Mouse (Mus musculus) forebrain, embryonic 11.5 days (tissue): ENCODE results near the gene Hps5. TPM values are rescaled to one million over a fixed set of nuclear protein-coding genes. Genes with fewer than 3 reads are reported as not detected.
"Not testable (repeated sequence)": the region's sequence is repeated elsewhere in the genome, so short reads cannot be mapped to it uniquely, and the experiment has no call there.

Experiments used
- ATAC-seq: fragments of 200-750 bp; cut with Nextera tagmentation; replicated peaks from 2 replicates; pipeline ENCODE4 v1.8.0; 2017; ENCODE audit warnings: moderate TSS enrichment; ENCODE audit not compliant: low FRiP score
- DNase-seq: peaks from one replicate; pipeline ENCODE4 v3.0.0-alpha.2; 2017; ENCODE audit warnings: low spot score
- H3K27ac ChIP-seq: fragments of 300-500 bp; sonication (generic); 2 replicates; pipeline ENCODE4 v1.5.1; 2014; ENCODE audit warnings: low read depth, low read length
- H3K27me3 ChIP-seq: fragments of 300-500 bp; sonication (generic); 2 replicates; pipeline ENCODE4 v1.6.1; 2014; ENCODE audit warnings: mild to moderate bottlenecking, low read length, mixed read lengths; ENCODE audit not compliant: control insufficient read depth, insufficient read depth
- H3K36me3 ChIP-seq: fragments of 300-500 bp; sonication (generic); 2 replicates; pipeline ENCODE4 v1.6.1; 2014; ENCODE audit warnings: mild to moderate bottlenecking, low read length, moderate library complexity, mixed read lengths; ENCODE audit not compliant: control insufficient read depth, insufficient read depth
- H3K4me1 ChIP-seq: fragments of 300-500 bp; sonication (generic); replicated peaks from 2 replicates; pipeline ENCODE4 v1.6.1; 2014; ENCODE audit warnings: low read length, mixed read lengths; ENCODE audit not compliant: control insufficient read depth, insufficient read depth
- H3K4me2 ChIP-seq: fragments of 300-500 bp; sonication (generic); 2 replicates; pipeline ENCODE4 v1.6.1; 2014; ENCODE audit warnings: low read depth, mild to moderate bottlenecking, low read length, moderate library complexity, mixed read lengths; ENCODE audit not compliant: severe bottlenecking
- H3K4me3 ChIP-seq: fragments of 300-500 bp; sonication (generic); 2 replicates; pipeline ENCODE4 v1.5.1; 2014; ENCODE audit warnings: low read depth, low read length
- H3K9ac ChIP-seq: fragments of 300-500 bp; sonication (generic); 2 replicates; pipeline ENCODE4 v1.6.1; 2014; ENCODE audit warnings: low read length
- H3K9me3 ChIP-seq: fragments of 300-500 bp; sonication (generic); 2 replicates; pipeline ENCODE4 v1.6.1; 2016; ENCODE audit warnings: low read length, mixed read lengths; ENCODE audit not compliant: control insufficient read depth
- WGBS: fragments of 180-500 bp; shearing (Covaris S2); extraction: QIAGEN DNeasy Blood & Tissue Kit; methylation state at CpG from one replicate; pipeline ENCODE4 v1.1.7; 2014; 5-methylcytosine and 5-hydroxymethylcytosine counted together
- polyA plus RNA-seq: library from polyadenylated mRNA; unstranded; fragments of >200 nt; fragmentation: Nextera tagmentation; extraction: Ambion mirVana; gene quantifications from 2 replicates; pipeline ENCODE4 v1.2.1, GENCODE M21; 2014

The Hps5 gene
- polyA plus RNA-seq, 1 experiment from 2014 or later = 23.7 TPM

DNA sequence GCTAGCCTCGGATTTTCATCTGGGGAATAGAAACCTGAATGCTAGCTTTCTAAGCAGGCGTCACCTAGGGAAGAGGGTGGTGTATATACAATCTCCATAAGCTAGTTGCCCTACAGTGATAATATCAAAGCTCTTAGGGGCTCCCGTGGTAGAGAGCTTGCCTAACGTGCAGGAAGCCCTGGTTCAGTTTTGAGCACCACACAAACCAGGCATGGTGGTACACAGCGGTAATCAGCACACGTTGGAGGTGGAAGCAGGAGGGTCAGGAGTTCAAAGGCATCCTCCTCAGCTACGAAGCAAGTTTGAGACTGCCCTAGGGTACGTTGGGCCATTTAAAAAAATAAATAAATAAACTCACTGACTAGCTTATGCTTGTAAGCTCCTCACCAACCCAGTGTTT, 35.8 kb upstream of the Hps5 start:
- Histone ChIP-seq H3K27ac (no peak overlapping the region), H3K4me1 (no peaks in the 10 kb centered on the region), H3K9ac (no peak overlapping the region), H3K4me2 (no peak overlapping the region), H3K36me3 (no peaks in the 10 kb centered on the region), H3K27me3 (no peaks in the 10 kb centered on the region), H3K4me3 (no peak overlapping the region), H3K9me3 (no peaks in the 10 kb centered on the region)
- ATAC-seq = no peak
- no peak for DNase-seq
- WGBS = 82% methylated on average over 8 of the region's 8 CpGs

DNA sequence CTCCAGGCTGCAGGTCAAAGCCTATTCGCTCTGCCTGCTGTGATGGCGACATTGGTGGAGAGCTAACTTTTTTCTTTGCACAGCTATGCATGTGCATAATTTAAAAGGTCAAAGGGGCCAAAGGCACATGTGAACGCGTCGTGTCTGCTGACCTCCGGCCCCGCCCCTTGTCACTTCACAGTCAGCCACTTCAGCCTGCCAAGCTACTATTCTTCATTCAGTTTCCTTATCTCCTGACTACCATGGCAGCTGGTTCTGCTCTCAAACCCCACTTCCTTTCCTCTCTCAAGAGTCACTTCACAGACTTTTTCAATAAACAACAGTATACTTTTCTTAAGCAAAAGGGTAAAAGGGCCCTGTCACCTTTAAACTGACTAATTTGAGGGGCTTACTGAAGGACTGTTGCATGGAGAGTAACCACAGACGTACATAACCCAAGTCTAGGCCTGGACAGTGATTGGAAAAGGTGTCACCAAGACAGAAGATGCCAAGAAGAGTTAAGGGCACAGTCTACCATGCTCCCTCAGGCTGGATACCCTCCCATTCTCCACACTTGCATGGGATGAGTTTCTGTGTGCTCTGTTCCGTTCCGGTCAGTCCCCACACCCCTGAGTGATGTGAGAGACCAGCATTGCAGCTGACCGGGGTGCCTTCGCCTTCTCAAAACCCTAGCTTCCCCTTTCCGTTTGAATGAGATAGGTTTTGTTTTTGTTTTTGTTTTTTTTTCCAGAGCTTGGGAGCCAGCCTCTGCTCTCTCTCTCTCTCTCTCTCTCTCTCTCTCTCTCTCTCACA, 35.1 kb upstream of the Hps5 start:
- Histone ChIP-seq H3K27me3 (no peaks in the 10 kb centered on the region), H3K27ac (no peak overlapping the region), H3K4me1 (no peaks in the 10 kb centered on the region), H3K9ac (no peak overlapping the region), H3K4me3 (no peak overlapping the region), H3K9me3 (no peaks in the 10 kb centered on the region), H3K4me2 (no peak overlapping the region), H3K36me3 (no peaks in the 10 kb centered on the region)
- 75% methylated on average over 13 of the region's 13 CpGs for WGBS
- no peak for ATAC-seq
- no peak for DNase-seq

DNA sequence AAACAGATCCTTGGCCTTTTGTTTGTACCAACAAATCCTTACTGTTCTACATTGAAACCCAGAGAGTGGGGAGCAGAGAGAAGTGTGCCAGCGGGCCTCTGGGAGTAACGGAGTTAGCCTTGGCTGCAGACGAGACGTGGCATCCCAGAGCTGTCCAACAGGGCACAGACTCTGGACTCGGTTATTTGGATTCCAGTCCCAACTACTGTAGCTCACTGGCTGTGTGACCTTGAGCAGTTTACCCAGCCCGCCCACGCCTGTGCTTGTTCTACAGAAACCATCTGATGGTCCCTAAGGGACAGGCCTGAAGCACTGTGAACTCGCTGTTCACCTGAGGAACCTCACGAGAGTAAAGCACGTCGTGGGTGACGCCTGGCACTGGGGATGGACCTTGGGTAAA, 34.0 kb upstream of the Hps5 start:
- Histone ChIP-seq H3K9me3 (no peaks in the 10 kb centered on the region), H3K27me3 (no peaks in the 10 kb centered on the region), H3K4me3 (no peak overlapping the region), H3K9ac (no peak overlapping the region), H3K4me2 (no peak overlapping the region), H3K4me1 (no peaks in the 10 kb centered on the region), H3K36me3 (no peaks in the 10 kb centered on the region), H3K27ac (no peak overlapping the region)
- DNase-seq = no peak
- WGBS = 94% methylated on average over 12 of the region's 12 CpGs
- ATAC-seq = no peak

DNA sequence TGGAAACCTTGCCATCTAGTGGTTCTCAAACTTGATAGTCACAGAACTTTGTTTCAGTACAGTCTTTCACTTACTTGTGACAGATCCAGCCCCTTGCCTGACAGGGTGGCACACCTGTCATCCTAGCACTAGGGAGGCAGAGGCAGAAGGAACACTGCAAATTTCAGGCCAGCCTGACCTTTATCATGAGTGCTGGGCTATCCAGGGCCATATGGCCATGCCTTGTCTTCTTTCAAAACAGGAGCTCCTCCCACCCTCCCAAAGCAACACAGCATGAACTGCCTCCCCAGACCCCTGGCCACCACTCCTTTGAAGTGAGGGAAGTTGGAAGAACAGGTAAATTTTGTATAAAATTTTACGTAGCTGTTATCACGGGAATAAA, 31.9 kb upstream of the Hps5 start:
- WGBS = 90% methylated on average over 2 of the region's 2 CpGs
- H3K9me3 ChIP-seq = no peaks in the 10 kb centered on the region
- DNase-seq = no peak
- H3K9ac ChIP-seq = no peak overlapping the region
- H3K4me2 ChIP-seq = no peak overlapping the region
- 0 out of 2 replicates have a peak, but pooled peaks cover 3% of the 10 kb centered on the region for H3K36me3 ChIP-seq
- no peak overlapping the region for H3K27ac ChIP-seq
- no peaks in the 10 kb centered on the region for H3K4me1 ChIP-seq
- no peak overlapping the region for H3K4me3 ChIP-seq
- ATAC-seq = no peak
- H3K27me3 ChIP-seq = no peaks in the 10 kb centered on the region

DNA sequence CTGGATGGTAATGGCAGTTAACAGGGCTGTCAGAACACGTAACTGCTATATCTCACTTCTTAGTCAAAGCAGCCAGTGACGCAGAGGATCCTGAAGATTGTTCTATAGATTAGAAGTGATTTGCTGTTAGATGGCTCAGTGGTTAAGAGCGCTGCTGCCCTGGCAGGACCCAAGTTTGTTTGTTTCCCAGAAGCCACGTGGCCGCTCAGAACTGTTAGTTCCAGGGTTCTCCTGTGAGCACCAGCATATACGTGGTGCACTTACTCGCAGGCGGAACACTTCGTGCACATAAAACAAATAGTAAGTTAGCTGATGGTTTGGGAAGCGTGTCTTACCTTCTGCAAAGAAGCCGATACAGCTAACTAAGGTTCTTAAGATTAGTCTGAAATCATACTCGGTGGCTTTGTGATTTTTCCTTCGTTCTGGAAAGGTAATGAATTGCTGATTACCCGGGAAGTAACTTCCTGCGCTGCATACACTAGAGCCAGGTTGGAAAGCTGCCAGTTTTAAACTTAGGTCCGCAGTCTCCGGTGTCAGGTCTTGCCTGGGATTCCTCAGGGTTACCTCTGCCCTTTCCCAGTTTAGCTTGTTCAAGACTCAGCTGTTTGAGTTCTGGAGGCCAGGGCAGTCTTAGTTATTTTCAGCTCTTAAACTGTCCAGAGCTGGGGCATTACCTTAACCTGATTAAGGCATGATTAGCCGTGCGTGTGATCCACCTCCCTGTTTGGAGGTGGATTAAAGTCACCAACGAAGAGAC, 31.4 kb upstream of the Hps5 start:
- Histone ChIP-seq H3K4me2 (no peak overlapping the region), H3K9ac (no peak overlapping the region), H3K27me3 (no peaks in the 10 kb centered on the region), H3K4me3 (no peak overlapping the region), H3K4me1 (no peaks in the 10 kb centered on the region), H3K9me3 (no peaks in the 10 kb centered on the region), H3K36me3 (0 out of 2 replicates have a peak, but pooled peaks cover 3% of the 10 kb centered on the region), H3K27ac (no peak overlapping the region)
- WGBS = 82% methylated on average over 20 of the region's 20 CpGs
- ATAC-seq = no peak
- DNase-seq = no peak

DNA sequence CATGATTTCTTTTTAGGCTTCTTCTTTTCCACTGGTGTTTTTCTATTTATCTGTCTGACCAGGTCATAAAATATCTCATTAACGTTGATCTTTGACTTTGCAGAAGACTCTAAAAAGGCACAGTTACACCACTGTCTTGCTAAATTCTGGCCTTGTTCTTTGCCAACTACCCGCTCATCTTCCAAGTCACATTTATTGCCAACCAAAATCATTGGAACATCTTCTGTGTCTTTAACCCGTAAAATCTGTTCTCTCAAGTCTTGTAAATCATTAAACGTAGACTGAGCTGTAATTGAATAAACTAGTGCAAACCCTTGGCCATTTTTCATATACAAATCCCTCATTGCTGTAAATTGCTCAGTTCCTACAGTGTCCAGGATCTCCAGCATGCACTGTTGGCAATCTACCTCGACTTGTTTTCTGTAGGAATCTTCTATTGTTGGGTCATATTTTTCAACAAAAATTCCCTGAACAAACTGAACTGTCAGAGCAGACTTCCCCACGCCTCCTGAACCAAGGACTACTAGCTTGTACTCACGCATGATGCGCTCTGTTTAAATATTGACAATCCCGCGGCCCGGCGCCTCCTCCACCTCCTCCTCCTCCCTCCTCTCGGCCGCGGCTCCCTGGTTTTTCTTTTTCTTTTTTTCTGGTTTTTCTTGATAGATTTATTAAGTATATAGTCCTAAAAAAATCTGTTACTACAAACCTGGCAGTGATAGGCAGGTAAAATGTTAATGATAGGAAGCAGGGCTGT, 25.2 kb upstream of the Hps5 start:
- not testable (repeated sequence) for H3K9ac ChIP-seq, H3K4me3 ChIP-seq, DNase-seq, H3K27ac ChIP-seq, H3K9me3 ChIP-seq, H3K4me1 ChIP-seq, H3K4me2 ChIP-seq, H3K27me3 ChIP-seq, H3K36me3 ChIP-seq, ATAC-seq
- WGBS = 95% methylated on average over 15 of the region's 15 CpGs

DNA sequence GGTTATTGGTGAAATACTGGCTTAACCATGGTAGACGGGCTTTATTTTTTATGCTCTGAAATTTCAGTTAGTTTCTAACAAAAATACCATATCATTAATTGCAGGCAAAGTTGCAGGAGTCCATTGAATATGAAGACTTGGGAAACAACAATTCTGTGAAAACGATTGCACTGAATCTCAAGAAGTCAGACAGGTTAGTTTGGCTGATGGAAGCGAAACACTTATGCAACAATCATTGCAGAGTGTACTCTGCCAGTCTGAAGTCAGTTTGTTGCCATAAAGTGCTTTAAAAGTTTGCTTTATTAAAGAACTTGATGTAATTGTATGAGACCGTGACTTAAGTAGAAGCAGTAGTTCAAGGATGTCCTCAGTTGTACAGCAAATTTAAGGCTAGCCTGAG, 18.1 kb upstream of the Hps5 start:
- DNase-seq (no peak), ATAC-seq (no peak)
- 92% methylated on average over 4 of the region's 4 CpGs for WGBS
- no peak overlapping the region for H3K4me2 ChIP-seq
- no peaks in the 10 kb centered on the region for H3K4me1 ChIP-seq
- H3K27ac ChIP-seq = no peak overlapping the region
- no peak overlapping the region for H3K4me3 ChIP-seq
- H3K9ac ChIP-seq = no peak overlapping the region
- H3K9me3 ChIP-seq = no peaks in the 10 kb centered on the region
- H3K27me3 ChIP-seq = no peaks in the 10 kb centered on the region
- peaks cover 13% of the 10 kb centered on the region; the same call in 1 of the 2 replicates for H3K36me3 ChIP-seq

DNA sequence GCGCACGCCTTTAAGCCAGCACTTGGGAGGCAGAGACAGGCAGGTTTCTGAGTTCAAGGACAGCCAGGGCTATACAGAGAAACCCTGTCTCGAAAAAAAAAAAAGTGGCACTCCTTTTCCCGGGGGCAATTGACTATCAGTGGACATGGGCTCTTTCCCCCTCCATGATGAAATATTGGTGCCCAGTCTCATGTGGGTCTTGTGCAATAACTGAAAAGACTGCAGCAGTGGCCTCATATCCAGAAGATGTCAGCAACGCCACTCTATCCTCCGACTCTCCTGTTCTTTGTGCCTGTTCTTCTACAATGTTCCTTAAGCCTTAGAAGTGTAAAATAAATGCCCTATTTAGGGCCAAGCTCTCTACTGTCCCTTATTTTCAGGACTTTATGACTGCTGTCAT, 14.5 kb upstream of the Hps5 start:
- Histone ChIP-seq H3K4me2 (no peak overlapping the region), H3K27ac (no peak overlapping the region), H3K4me1 (no peaks in the 10 kb centered on the region), H3K36me3 (peaks cover 7% of the 10 kb centered on the region; the same call in 1 of the 2 replicates), H3K9me3 (no peaks in the 10 kb centered on the region), H3K4me3 (no peak overlapping the region), H3K9ac (no peak overlapping the region), H3K27me3 (no peaks in the 10 kb centered on the region)
- no peak for ATAC-seq
- 95% methylated on average over 6 of the region's 6 CpGs for WGBS
- no peak for DNase-seq
